Mouse (Mus musculus) megakaryocyte, embryonic 14.5 days (primary cell): ENCODE measurements at regions not wholly inside any gene's neighbourhood (a gene's known extent, or its start where the extent isn't known, plus 50 kb on each side); places are given as distances from the start of the nearest gene placed in this dataset.

Experiments used
- FLI1 ChIP-seq: IDR thresholded peaks from 2 replicates; pipeline ENCODE4 v1.6.1; 2012; ENCODE audit warnings: low read length, inconsistent platforms, mixed read lengths
- GATA1 ChIP-seq: IDR thresholded peaks from 3 replicates; pipeline ENCODE4 v1.6.1; 2012; ENCODE audit warnings: mixed read lengths, low read length, inconsistent platforms, borderline replicate concordance

- no peak for TF ChIP-seq GATA1
- no peak for TF ChIP-seq FLI1
Measured at GRCm38 (mm10) chr1:194310373-194310772, 307.6 kb upstream of the Plxna2 start.
